Mouse (Mus musculus): Measurements from ENCODE around the gene Sox30.

Gene Sox30

GRCm38 (mm10) chr11:46039335-46039734 is 59.2 kb downstream of the Sox30 start:
- ChIA-PET CTCF (no interaction called here), POLR2A (interaction anchor here in 2 of 4 experiments (0.7 to 1.6 kb wide), 4 partner anchors 26 to 94 kb away, joined by 3 to 4 read pairs (median 3); partner anchors contain the start of gene Lsm11 (in 1 of the 2))

GRCm38 (mm10) chr11:46040841-46041556 is 60.9 kb downstream of the Sox30 start:
- CTCF ChIA-PET = interaction anchor here in 1 of 4 experiments (0.7 kb wide), 1 partner anchor 86 kb away, joined by 4 read pairs; no protein-coding TSS in a partner anchor
- POLR2A ChIA-PET = interaction anchor here in 1 of 4 experiments (0.7 to 1.3 kb wide), 5 partner anchors 10 to 81 kb away, joined by 3 to 5 read pairs (median 3); partner anchors contain the start of gene Adam19

DNA sequence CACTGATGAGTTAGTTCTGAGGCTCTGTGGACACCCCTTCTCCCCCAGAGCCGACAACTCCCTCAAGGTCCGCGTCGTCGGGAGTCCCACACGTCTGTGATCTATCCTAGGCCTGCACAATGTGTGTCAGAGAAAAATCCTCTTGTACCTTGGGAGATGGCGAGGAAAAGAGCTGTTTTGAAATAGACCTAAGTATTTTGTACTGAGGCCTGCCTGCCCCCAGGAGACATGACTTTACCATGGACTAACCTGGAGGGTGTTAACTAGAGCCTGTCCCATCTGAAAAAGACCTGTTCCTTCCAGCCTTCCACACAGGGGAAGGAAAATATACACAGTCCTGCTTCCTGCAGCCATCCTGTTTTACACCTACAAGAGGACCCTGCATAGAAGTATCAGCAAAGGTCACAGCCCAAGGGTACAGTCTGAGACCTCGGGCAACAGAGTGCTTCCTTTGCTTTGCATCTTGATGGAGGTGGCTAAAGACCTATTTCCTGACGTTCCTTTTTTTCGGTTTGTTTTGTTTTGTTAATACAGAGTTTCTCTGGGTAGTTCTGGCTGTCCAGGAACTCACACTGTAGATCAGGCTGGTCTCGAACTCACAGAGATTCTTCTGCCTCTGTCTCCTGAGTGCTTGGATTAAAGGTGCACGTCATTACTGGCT is 61.6 kb downstream of the Sox30 start:
- POLR2A ChIA-PET = interaction anchor here in 1 of 4 experiments (0.6 to 1.3 kb wide), 5 partner anchors 11 to 81 kb away, joined by 3 to 5 read pairs (median 3); partner anchors contain the start of gene Adam19
- CTCF ChIA-PET = no interaction called here

- ChIA-PET POLR2A (interaction anchor here in 2 of 4 experiments (0.7 to 1.3 kb wide), 2 partner anchors 12 to 13 kb away, joined by 3 to 4 read pairs; partner anchors contain the start of gene Adam19 (in 1 of the 2)), CTCF (interaction anchor here in 3 of 4 experiments (0.6 to 1.5 kb wide), 3 partner anchors 15 to 298 kb away, joined by 3 to 5 read pairs (median 4); no protein-coding TSS in a partner anchor)
These were observed 64.7 kb downstream of the Sox30 start for GRCm38 (mm10) chr11:46044781-46045180.

GRCm38 (mm10) chr11:46047264-46047663 is 67.2 kb downstream of the Sox30 start:
- CTCF ChIA-PET = no interaction called here

DNA sequence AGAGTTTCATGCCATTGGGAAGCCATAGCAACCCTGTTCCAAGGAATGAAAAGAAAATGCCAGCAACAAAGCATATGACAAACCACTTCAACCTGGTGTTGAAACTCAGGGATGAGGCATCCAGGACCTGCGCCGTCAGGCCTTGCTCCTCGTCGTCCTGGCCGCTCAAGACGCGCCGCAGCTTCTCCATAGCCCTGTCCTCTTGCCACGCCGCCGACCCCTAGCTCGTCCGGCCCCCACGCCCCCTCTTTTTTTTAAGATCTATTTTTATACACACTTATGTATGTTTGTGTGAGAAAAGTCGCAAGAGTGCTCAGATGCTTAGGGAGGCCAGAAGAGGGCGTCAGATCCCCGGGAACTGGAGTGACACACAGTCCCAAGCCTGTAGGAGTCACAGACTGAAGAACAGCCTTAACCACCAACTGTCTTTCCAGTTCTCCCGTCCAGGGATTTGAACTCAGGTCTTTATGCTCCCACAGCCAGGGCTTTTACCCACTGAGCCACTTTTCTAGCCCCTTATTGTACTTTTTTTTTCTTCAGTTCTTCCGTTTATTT is 72.1 kb downstream of the Sox30 start, which contains the start of gene Gm12166:
TSS of gene Gm12166 (minus strand) at position 217 of the 555 bp plus-strand sequence.
- POLR2A ChIA-PET = interaction anchor here in 1 of 4 experiments (0.8 kb wide), 1 partner anchor 43 kb away, joined by 3 read pairs; no protein-coding TSS in a partner anchor
- CTCF ChIA-PET = interaction anchor here in 2 of 4 experiments (0.6 to 0.9 kb wide), 2 partner anchors 92 to 125 kb away, joined by 3 read pairs; no protein-coding TSS in a partner anchor

More at GRCm38 (mm10) chr11:46047264-46047663, 67.2 kb downstream of the Sox30 start:
- POLR2A ChIA-PET = interaction anchor here in 1 of 4 experiments (0.6 to 0.8 kb wide), 2 partner anchors 23 to 228 kb away, joined by 3 read pairs; no protein-coding TSS in a partner anchor

GRCm38 (mm10) chr11:46053457-46053856 is 73.3 kb downstream of the Sox30 start:
- ChIA-PET POLR2A (interaction anchor here in 2 of 4 experiments (0.6 to 7.5 kb wide), 6 partner anchors 15 to 237 kb away, joined by 3 to 146 read pairs (median 4); no protein-coding TSS in a partner anchor), CTCF (interaction anchor here in 2 of 4 experiments (0.6 to 3.0 kb wide), 4 partner anchors 12 to 199 kb away, joined by 3 to 14 read pairs (median 4); no protein-coding TSS in a partner anchor)

- POLR2A ChIA-PET = interaction anchor here in 2 of 4 experiments (0.9 to 7.5 kb wide), 9 partner anchors 14 to 73 kb away, joined by 3 to 164 read pairs (median 7); no protein-coding TSS in a partner anchor
- CTCF ChIA-PET = interaction anchor here in 1 of 4 experiments (1.4 to 3.0 kb wide), 2 partner anchors 17 to 73 kb away, joined by 4 to 14 read pairs; no protein-coding TSS in a partner anchor
These were observed 74.2 kb downstream of the Sox30 start for GRCm38 (mm10) chr11:46054311-46054710.

GRCm38 (mm10) chr11:46054911-46055895 is 75.1 kb downstream of the Sox30 start:
- ChIA-PET CTCF (interaction anchor here in 3 of 4 experiments (1.0 to 3.0 kb wide), 5 partner anchors 16 to 176 kb away, joined by 3 to 14 read pairs (median 4); no protein-coding TSS in a partner anchor), POLR2A (interaction anchor here (0.6 to 7.5 kb wide), 35 partner anchors 10 to 1400 kb away, joined by 3 to 164 read pairs (median 6); partner anchors contain the start of gene Thg1l (in 1 of the 4))

GRCm38 (mm10) chr11:46055896-46056769 is 76.0 kb downstream of the Sox30 start, which contains the start of gene Adam19:
Gene Adam19 (plus strand): TSS chr11:46055992.
- CTCF ChIA-PET = interaction anchor here in 3 of 4 experiments (0.5 to 3.0 kb wide), 14 partner anchors 9 to 221 kb away, joined by 3 to 14 read pairs (median 3); partner anchors contain the start of gene Lsm11 (in 1 of the 3)
- POLR2A ChIA-PET = interaction anchor here (0.5 to 7.5 kb wide), 52 partner anchors 9 to 1399 kb away, joined by 3 to 164 read pairs (median 5); partner anchors contain the start of gene Thg1l (in 1 of the 4)

GRCm38 (mm10) chr11:46056770-46057411 is 76.8 kb downstream of the Sox30 start:
- ChIA-PET POLR2A (interaction anchor here (0.5 to 7.5 kb wide), 51 partner anchors 9 to 788 kb away, joined by 3 to 164 read pairs (median 4); partner anchors contain the start of genes Sox30 (in 1 of the 4) and Thg1l (in 1 of the 4)), CTCF (interaction anchor here (0.5 to 1.4 kb wide), 13 partner anchors 8 to 220 kb away, joined by 3 to 5 read pairs (median 3); partner anchors contain the start of gene Lsm11 (in 1 of the 4))

DNA sequence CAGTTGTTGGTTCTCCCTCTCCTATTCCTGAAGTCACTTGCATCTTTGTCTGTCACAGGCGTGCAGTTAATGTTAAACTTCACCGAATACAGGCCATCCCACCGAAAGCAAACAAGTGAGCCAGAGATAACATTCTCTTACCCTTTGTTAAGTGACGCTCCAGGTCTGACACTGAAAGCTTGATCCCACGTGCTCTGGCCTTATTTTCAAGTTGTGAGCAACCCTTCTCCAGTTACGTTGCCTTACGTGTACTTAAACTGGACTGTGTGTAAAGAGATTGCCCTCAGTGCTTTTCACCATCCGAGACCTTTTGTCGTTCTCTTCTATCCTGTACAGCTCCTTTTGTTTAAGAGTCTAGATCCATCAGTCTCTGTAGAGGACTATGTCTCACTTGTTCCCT is 77.9 kb downstream of the Sox30 start:
- ChIA-PET POLR2A (interaction anchor here in 3 of 4 experiments (0.6 to 7.5 kb wide), 9 partner anchors 10 to 79 kb away, joined by 3 to 164 read pairs (median 6); partner anchors contain the start of gene Sox30 (in 1 of the 3)), CTCF (interaction anchor here in 1 of 4 experiments (0.7 kb wide), 1 partner anchor 168 kb away, joined by 5 read pairs; no protein-coding TSS in a partner anchor)

- ChIA-PET CTCF (interaction anchor here in 1 of 4 experiments (0.7 kb wide), 1 partner anchor 168 kb away, joined by 5 read pairs; no protein-coding TSS in a partner anchor), POLR2A (interaction anchor here in 3 of 4 experiments (0.6 to 7.5 kb wide), 7 partner anchors 9 to 66 kb away, joined by 3 to 164 read pairs (median 5); no protein-coding TSS in a partner anchor)
These were observed 78.8 kb downstream of the Sox30 start for GRCm38 (mm10) chr11:46058916-46059315.

DNA sequence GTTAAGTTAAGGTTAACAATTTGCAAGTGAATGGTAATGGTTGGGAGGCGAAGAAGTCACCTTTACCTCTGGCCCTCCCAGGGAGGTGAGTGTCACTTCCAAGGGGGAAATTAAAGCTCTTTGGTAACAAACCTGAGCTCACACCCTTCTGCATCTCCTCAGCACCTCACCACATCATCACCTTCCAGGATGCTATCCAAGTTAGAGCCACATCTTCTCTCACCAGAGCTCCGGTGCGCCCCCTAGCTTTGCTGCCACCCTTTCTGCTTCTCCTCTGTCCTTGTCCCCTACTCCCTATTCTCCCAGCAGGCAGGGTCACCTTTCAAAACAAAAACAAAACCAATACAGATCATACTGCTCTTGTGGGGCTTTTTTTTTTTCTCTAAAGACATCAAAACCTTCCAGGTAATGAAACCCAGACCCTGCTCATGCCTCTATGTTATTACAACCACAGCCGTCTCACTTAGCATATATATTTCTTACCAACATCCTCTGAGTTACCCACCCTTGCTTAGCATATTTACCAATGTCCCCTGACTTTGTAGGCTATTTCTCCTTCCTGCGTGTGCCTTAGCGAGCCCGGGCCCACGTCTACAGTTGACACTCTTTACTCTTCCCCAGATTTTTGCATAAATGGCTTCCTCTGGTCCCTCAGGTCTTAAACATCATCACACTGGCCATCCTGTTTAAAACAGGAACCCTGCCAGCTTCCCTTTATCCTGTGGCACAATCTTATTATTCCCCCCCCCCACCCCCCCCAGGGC is 80.0 kb downstream of the Sox30 start:
- POLR2A ChIA-PET = interaction anchor here in 2 of 4 experiments (0.9 to 7.5 kb wide), 11 partner anchors 8 to 67 kb away, joined by 3 to 164 read pairs (median 4); no protein-coding TSS in a partner anchor
- CTCF ChIA-PET = interaction anchor here (0.6 to 1.8 kb wide), 11 partner anchors 9 to 996 kb away, joined by 3 to 7 read pairs (median 3); no protein-coding TSS in a partner anchor

Measured in embryonic stem cell, embryonic (primary cell).